In the genomic region with DNA sequence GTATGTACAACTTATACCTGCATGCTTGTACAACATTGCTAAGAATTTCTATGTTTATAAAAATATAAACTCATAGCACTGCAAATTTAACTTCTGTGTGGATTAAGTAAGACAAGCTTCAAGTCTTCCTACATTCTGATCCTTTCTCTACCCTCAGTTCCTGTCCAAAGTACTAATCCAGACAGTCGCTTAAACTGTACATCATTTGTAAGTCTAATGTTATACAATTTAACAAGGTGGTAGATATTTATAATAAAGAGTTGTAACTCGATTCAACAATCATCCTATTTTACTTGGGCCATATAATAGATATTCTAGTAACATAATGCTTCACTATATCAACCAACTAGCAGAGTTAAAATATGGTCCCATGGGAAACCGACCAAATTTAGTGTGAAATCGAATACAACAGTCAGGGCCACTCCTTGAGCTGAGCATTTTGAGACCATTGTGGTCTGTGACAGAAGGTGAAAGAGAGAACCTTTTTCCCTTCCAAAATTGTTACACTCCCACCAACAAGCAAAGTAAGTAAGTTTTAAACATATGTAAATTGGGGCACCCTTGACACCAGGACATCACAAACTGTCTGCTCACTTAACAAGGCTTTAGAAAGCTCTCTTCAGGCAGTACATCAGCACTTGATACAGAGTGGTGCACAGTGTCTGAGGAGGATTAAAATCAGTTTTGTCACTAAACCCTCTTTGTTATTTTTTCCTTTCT, we compare ENCODE assay signal across 18 mouse cellular contexts.
DNase-seq lines count a peak whose midpoint lies in the region; ATAC-seq and TF ChIP-seq lines count a peak whose summit lies in the region.
"Had no signal": no experiment of that assay in that cellular context is flagged by ENCODE, and none has a peak within 500 bp of the region (broad histone marks: within the 10 kb centered on the region; RNA-seq: fewer than 3 reads in every experiment).

No protein-coding gene starts in this region.

- WGBS in hindbrain, embryonic 12.5 days = 44% methylated on average over 4 of the region's 4 CpGs
- WGBS in hindbrain, postnatal 0 days = 34% methylated on average over 4 of the region's 4 CpGs
- WGBS in neural tube, embryonic 11.5 days = 48% methylated on average over 4 of the region's 4 CpGs
- 20% methylated on average over 4 of the region's 4 CpGs for WGBS in neural tube, embryonic 15.5 days
- WGBS in midbrain, embryonic 13.5 days = 42% methylated on average over 4 of the region's 4 CpGs
- 88% methylated on average over 4 of the region's 4 CpGs for WGBS in thymus, adult 2 months

- H3K4me1 ChIP-seq in hindbrain, embryonic 12.5 days = 0 out of 2 replicates have a peak, but pooled peaks cover 3% of the 10 kb centered on the region
- no peaks in the 10 kb centered on the region for H3K4me1 ChIP-seq in hindbrain, postnatal 0 days (ENCODE audit: insufficient read depth, low read length)
- H3K4me1 ChIP-seq in neural tube, embryonic 11.5 days (ENCODE audit: control insufficient read depth, insufficient read depth, low read length) = no peaks in the 10 kb centered on the region
- no peaks in the 10 kb centered on the region for H3K4me1 ChIP-seq in neural tube, embryonic 15.5 days
- H3K4me1 ChIP-seq in midbrain, embryonic 13.5 days (replicated peaks) = peaks cover 5% of the 10 kb centered on the region; the same call in 1 of the 2 replicates
- no peaks in the 10 kb centered on the region for H3K4me1 ChIP-seq in thymus, adult 2 months (replicated peaks; ENCODE audit: control insufficient read depth, insufficient read depth, low read length)
- H3K4me1 ChIP-seq: forebrain, embryonic 13.5 days; heart, embryonic 15.5 days had no signal

- TF ChIP-seq CTCF in hindbrain, postnatal 0 days (IDR thresholded peaks at IDR 0.05; ENCODE audit: low read depth) = no peak
- no peak for TF ChIP-seq CTCF in thymus, adult 2 months (IDR thresholded peaks at IDR 0.05; ENCODE audit: borderline replicate concordance, control insufficient read depth, extremely low read depth, insufficient read depth, low read length, poor library complexity)

- H3K4me2 ChIP-seq in hindbrain, embryonic 12.5 days (replicated peaks) = no peak overlapping the region
- H3K4me2 ChIP-seq in hindbrain, postnatal 0 days (ENCODE audit: low read depth, low read length) = no peak overlapping the region
- H3K4me2 ChIP-seq in neural tube, embryonic 11.5 days (ENCODE audit: low read depth) = no peak overlapping the region
- no peak overlapping the region for H3K4me2 ChIP-seq in neural tube, embryonic 15.5 days
- no peak overlapping the region for H3K4me2 ChIP-seq in midbrain, embryonic 13.5 days (replicated peaks)
- H3K4me2 ChIP-seq: forebrain, embryonic 13.5 days; heart, embryonic 11.5 days; heart, embryonic 15.5 days had no signal

- H3K27me3 ChIP-seq in hindbrain, embryonic 12.5 days = no peaks in the 10 kb centered on the region
- no peaks in the 10 kb centered on the region for H3K27me3 ChIP-seq in hindbrain, postnatal 0 days (ENCODE audit: insufficient read depth, low read length)
- no peaks in the 10 kb centered on the region for H3K27me3 ChIP-seq in neural tube, embryonic 11.5 days (ENCODE audit: control insufficient read depth, insufficient read depth, low read length)
- no peaks in the 10 kb centered on the region for H3K27me3 ChIP-seq in neural tube, embryonic 15.5 days (replicated peaks)
- H3K27me3 ChIP-seq in midbrain, embryonic 13.5 days = no peaks in the 10 kb centered on the region
- H3K27me3 ChIP-seq in thymus, adult 2 months (ENCODE audit: control insufficient read depth, insufficient read depth, low read length) = no peaks in the 10 kb centered on the region
- H3K27me3 ChIP-seq: heart, embryonic 15.5 days had no signal

- no peak overlapping the region for H3K27ac ChIP-seq in hindbrain, embryonic 12.5 days
- H3K27ac ChIP-seq in hindbrain, postnatal 0 days = no peak overlapping the region
- H3K27ac ChIP-seq in neural tube, embryonic 11.5 days (ENCODE audit: low read depth, low read length) = no peak overlapping the region
- H3K27ac ChIP-seq in neural tube, embryonic 15.5 days (replicated peaks) = no peak overlapping the region
- no peak overlapping the region for H3K27ac ChIP-seq in midbrain, embryonic 13.5 days
- H3K27ac ChIP-seq in thymus, adult 2 months (ENCODE audit: control insufficient read depth, insufficient read depth, low read length) = no peak overlapping the region
- H3K27ac ChIP-seq: embryonic facial prominence, embryonic 10.5 days; forebrain, embryonic 13.5 days; heart, adult 2 months; heart, embryonic 15.5 days had no signal

- ATAC-seq in hindbrain, embryonic 12.5 days (ENCODE audit: low FRiP score) = peak; percentile 88
- no peak for ATAC-seq in hindbrain, postnatal 0 days
- ATAC-seq in neural tube, embryonic 11.5 days (ENCODE audit: insufficient read depth, low FRiP score, low TSS enrichment) = peak; percentile 86
- no peak for ATAC-seq in neural tube, embryonic 15.5 days (ENCODE audit: low FRiP score)
- peak; percentile 83 for ATAC-seq in midbrain, embryonic 13.5 days
- ATAC-seq: forebrain, embryonic 13.5 days; forebrain, postnatal 0 days had no signal

- H3K9ac ChIP-seq in hindbrain, embryonic 12.5 days = no peak overlapping the region
- no peak overlapping the region for H3K9ac ChIP-seq in hindbrain, postnatal 0 days (replicated peaks; ENCODE audit: low read length)
- H3K9ac ChIP-seq in neural tube, embryonic 11.5 days (ENCODE audit: low read length) = no peak overlapping the region
- H3K9ac ChIP-seq in neural tube, embryonic 15.5 days (replicated peaks) = no peak overlapping the region
- H3K9ac ChIP-seq in midbrain, embryonic 13.5 days (replicated peaks) = no peak overlapping the region
- H3K9ac ChIP-seq: forebrain, embryonic 13.5 days; forebrain, postnatal 0 days; heart, embryonic 15.5 days had no signal

- no peak for TF ChIP-seq POLR2A in thymus, adult 2 months (IDR thresholded peaks at IDR 0.05; ENCODE audit: control insufficient read depth, extremely low read depth, insufficient read depth, low read length, poor library complexity)

- DNase-seq in hindbrain, postnatal 0 days (ENCODE audit: low spot score) = no peak
- DNase-seq in neural tube, embryonic 11.5 days (ENCODE audit: low spot score) = peak; percentile 15
- no peak for DNase-seq in thymus, adult 2 months
- DNase-seq in layer of hippocampus, adult 18-20 months (ENCODE audit: low spot score in 2 of 2) = no peak
- DNase-seq: adrenal gland, postnatal 25 days; cerebellum, adult 2 months; cerebellum, postnatal 10 days; forebrain, postnatal 0 days; gastrocnemius, postnatal 14 days; heart, adult 2 months; heart, postnatal 14 days had no signal

- no peak overlapping the region for H3K4me3 ChIP-seq in hindbrain, embryonic 12.5 days
- no peak overlapping the region for H3K4me3 ChIP-seq in hindbrain, postnatal 0 days (ENCODE audit: low read length)
- no peak overlapping the region for H3K4me3 ChIP-seq in neural tube, embryonic 11.5 days (ENCODE audit: low read depth, low read length)
- H3K4me3 ChIP-seq in neural tube, embryonic 15.5 days (replicated peaks) = no peak overlapping the region
- no peak overlapping the region for H3K4me3 ChIP-seq in midbrain, embryonic 13.5 days (replicated peaks)
- H3K4me3 ChIP-seq in thymus, adult 2 months (ENCODE audit: control insufficient read depth, insufficient read depth, low read length) = no peak overlapping the region
- H3K4me3 ChIP-seq: embryonic facial prominence, embryonic 10.5 days; forebrain, embryonic 13.5 days; heart, adult 2 months; heart, embryonic 15.5 days had no signal

- H3K9me3 ChIP-seq in hindbrain, embryonic 12.5 days (replicated peaks) = no peaks in the 10 kb centered on the region
- no peaks in the 10 kb centered on the region for H3K9me3 ChIP-seq in hindbrain, postnatal 0 days (ENCODE audit: low read length)
- no peaks in the 10 kb centered on the region for H3K9me3 ChIP-seq in neural tube, embryonic 11.5 days (ENCODE audit: control insufficient read depth, low read length)
- H3K9me3 ChIP-seq in neural tube, embryonic 15.5 days (replicated peaks) = no peaks in the 10 kb centered on the region
- H3K9me3 ChIP-seq in midbrain, embryonic 13.5 days = no peaks in the 10 kb centered on the region
- H3K9me3 ChIP-seq: embryonic facial prominence, embryonic 10.5 days; forebrain, embryonic 13.5 days; heart, embryonic 15.5 days had no signal

- no peaks in the 10 kb centered on the region for H3K36me3 ChIP-seq in hindbrain, embryonic 12.5 days
- H3K36me3 ChIP-seq in hindbrain, postnatal 0 days (ENCODE audit: insufficient read depth, low read length) = no peaks in the 10 kb centered on the region
- no peaks in the 10 kb centered on the region for H3K36me3 ChIP-seq in neural tube, embryonic 11.5 days (ENCODE audit: control insufficient read depth, insufficient read depth, low read length)
- H3K36me3 ChIP-seq in neural tube, embryonic 15.5 days = no peaks in the 10 kb centered on the region
- no peaks in the 10 kb centered on the region for H3K36me3 ChIP-seq in midbrain, embryonic 13.5 days
- H3K36me3 ChIP-seq in thymus, adult 2 months (ENCODE audit: control insufficient read depth, insufficient read depth, low read length) = no peaks in the 10 kb centered on the region
- H3K36me3 ChIP-seq: embryonic facial prominence, embryonic 10.5 days; heart, embryonic 15.5 days had no signal

Comparison
In these comparisons a context has a peak if more than half of its experiments do, and no peak if none do; other contexts are left out.
1. ATAC-seq: peak in hindbrain, embryonic 12.5 days (single experiment), neural tube, embryonic 11.5 days (single experiment) and midbrain, embryonic 13.5 days (single experiment); none in hindbrain, postnatal 0 days (single experiment) and neural tube, embryonic 15.5 days (single experiment).